Mouse (Mus musculus): ENCODE measurements around the gene Eml6. TPM values are rescaled to one million over a fixed set of nuclear protein-coding genes. Genes with fewer than 3 reads are reported as not detected.

Eml6 gene
- polyA plus RNA-seq (2016; fragmentation: Nextera tagmentation; extraction: Ambion mirVana), result 0.21 and 0.50 TPM in 2 replicates

GRCm38 (mm10) chr11:30025835-30026472 is at the start of gene Eml6:
TSS of gene Eml6 (minus strand) at chr11:30026033.
- Histone ChIP-seq H3K4me3 (peak within 1 kb of the TSS; percentile 67), H3K27ac (peak within 1 kb of the TSS; percentile 84), H3K4me1 (peaks cover 12% of the 10 kb centered on the region), H3K27me3 (ENCODE audit: low read depth, poor library complexity, severe bottlenecking) (peaks cover 36% of the 10 kb centered on the region), H3K36me3 (no peaks in the 10 kb centered on the region), H3K9me3 (replicated peaks) (no peaks in the 10 kb centered on the region)
- under 1% methylated on average over 39 of the region's 39 CpGs for WGBS
- DNase-seq (ENCODE audit: low spot score), result peak; percentile 91

GRCm38 (mm10) chr11:30057299-30057698 is 31.5 kb upstream of the Eml6 start:
- peak; percentile 32 for DNase-seq (ENCODE audit: low spot score)
- 51% methylated on average over 8 of the region's 8 CpGs for WGBS

GRCm38 (mm10) chr11:30025144-30025543 is 689 bp downstream of the Eml6 start:
- no peak overlapping the region for H3K27ac ChIP-seq
- no peaks in the 10 kb centered on the region for H3K36me3 ChIP-seq
- H3K4me3 ChIP-seq, result peak overlapping the region; percentile 67
- DNase-seq (ENCODE audit: low spot score), result no peak
- H3K4me1 ChIP-seq, result peaks cover 12% of the 10 kb centered on the region
- H3K9me3 ChIP-seq (replicated peaks), result no peaks in the 10 kb centered on the region
- peaks cover 36% of the 10 kb centered on the region for H3K27me3 ChIP-seq (ENCODE audit: low read depth, poor library complexity, severe bottlenecking)
- WGBS, result 11% methylated on average over 4 of the region's 4 CpGs

More at GRCm38 (mm10) chr11:30057299-30057698, 31.5 kb upstream of the Eml6 start:
- Histone ChIP-seq H3K4me3 (no peak overlapping the region), H3K4me1 (no peaks in the 10 kb centered on the region), H3K27ac (no peak overlapping the region), H3K9me3 (replicated peaks) (no peaks in the 10 kb centered on the region), H3K36me3 (no peaks in the 10 kb centered on the region), H3K27me3 (ENCODE audit: low read depth, poor library complexity, severe bottlenecking) (no peaks in the 10 kb centered on the region)

GRCm38 (mm10) chr11:30024261-30025071 is 1.4 kb downstream of the Eml6 start:
- no peaks in the 10 kb centered on the region for H3K36me3 ChIP-seq
- no peaks in the 10 kb centered on the region for H3K9me3 ChIP-seq (replicated peaks)
- peaks cover 36% of the 10 kb centered on the region for H3K27me3 ChIP-seq (ENCODE audit: low read depth, poor library complexity, severe bottlenecking)
- peak overlapping the region; percentile 67 for H3K4me3 ChIP-seq
- DNase-seq (ENCODE audit: low spot score), result peak; percentile 68
- no peak overlapping the region for H3K27ac ChIP-seq
- under 1% methylated on average over 57 of the region's 57 CpGs for WGBS
- peaks cover 12% of the 10 kb centered on the region for H3K4me1 ChIP-seq

GRCm38 (mm10) chr11:29986257-29986656 is 39.6 kb downstream of the Eml6 start:
- H3K36me3 ChIP-seq, result no peaks in the 10 kb centered on the region
- DNase-seq (ENCODE audit: low spot score), result no peak
- H3K4me3 ChIP-seq, result no peak overlapping the region
- WGBS, result 82% methylated on average over 2 of the region's 2 CpGs
- H3K27me3 ChIP-seq (ENCODE audit: low read depth, poor library complexity, severe bottlenecking), result no peaks in the 10 kb centered on the region
- no peaks in the 10 kb centered on the region for H3K9me3 ChIP-seq (replicated peaks)
- H3K27ac ChIP-seq, result no peak overlapping the region
- no peaks in the 10 kb centered on the region for H3K4me1 ChIP-seq

GRCm38 (mm10) chr11:29968874-29969273 is 57.0 kb downstream of the Eml6 start:
- Histone ChIP-seq H3K36me3 (no peaks in the 10 kb centered on the region), H3K4me3 (no peak overlapping the region), H3K27me3 (ENCODE audit: low read depth, poor library complexity, severe bottlenecking) (no peaks in the 10 kb centered on the region), H3K9me3 (replicated peaks) (no peaks in the 10 kb centered on the region), H3K27ac (no peak overlapping the region), H3K4me1 (no peaks in the 10 kb centered on the region)
- 81% methylated on average over 1 of the region's 1 CpGs for WGBS
- DNase-seq (ENCODE audit: low spot score), result no peak

- H3K4me1 ChIP-seq, result no peaks in the 10 kb centered on the region
- DNase-seq (ENCODE audit: low spot score), result no peak
- no peaks in the 10 kb centered on the region for H3K9me3 ChIP-seq (replicated peaks)
- no peaks in the 10 kb centered on the region for H3K27me3 ChIP-seq (ENCODE audit: low read depth, poor library complexity, severe bottlenecking)
- no peaks in the 10 kb centered on the region for H3K36me3 ChIP-seq
- no peak overlapping the region for H3K4me3 ChIP-seq
- 93% methylated on average over 5 of the region's 5 CpGs for WGBS
- no peak overlapping the region for H3K27ac ChIP-seq
Observed at GRCm38 (mm10) chr11:29959366-29959765, 66.5 kb downstream of the Eml6 start.

GRCm38 (mm10) chr11:29944661-29945060 is 81.2 kb downstream of the Eml6 start:
- no peaks in the 10 kb centered on the region for H3K36me3 ChIP-seq
- H3K4me3 ChIP-seq, result no peak overlapping the region
- no peaks in the 10 kb centered on the region for H3K4me1 ChIP-seq
- H3K9me3 ChIP-seq (replicated peaks), result no peaks in the 10 kb centered on the region
- H3K27ac ChIP-seq, result no peak overlapping the region
- 93% methylated on average over 3 of the region's 3 CpGs for WGBS
- DNase-seq (ENCODE audit: low spot score), result no peak
- no peaks in the 10 kb centered on the region for H3K27me3 ChIP-seq (ENCODE audit: low read depth, poor library complexity, severe bottlenecking)

GRCm38 (mm10) chr11:29924332-29924731 is 101.5 kb downstream of the Eml6 start:
- Histone ChIP-seq H3K27me3 (ENCODE audit: low read depth, poor library complexity, severe bottlenecking) (no peaks in the 10 kb centered on the region), H3K36me3 (no peaks in the 10 kb centered on the region), H3K4me1 (no peaks in the 10 kb centered on the region), H3K4me3 (no peak overlapping the region), H3K27ac (no peak overlapping the region), H3K9me3 (replicated peaks) (no peaks in the 10 kb centered on the region)
- DNase-seq (ENCODE audit: low spot score), result no peak
- WGBS, result 78% methylated on average over 2 of the region's 2 CpGs

- no peak overlapping the region for H3K27ac ChIP-seq
Observed at GRCm38 (mm10) chr11:29923851-29924250, 102.0 kb downstream of the Eml6 start.

GRCm38 (mm10) chr11:29913180-29913579 is 112.7 kb downstream of the Eml6 start:
- DNase-seq (ENCODE audit: low spot score), result no peak
- no peaks in the 10 kb centered on the region for H3K27me3 ChIP-seq (ENCODE audit: low read depth, poor library complexity, severe bottlenecking)
- no peaks in the 10 kb centered on the region for H3K9me3 ChIP-seq (replicated peaks)
- no peaks in the 10 kb centered on the region for H3K4me1 ChIP-seq
- H3K27ac ChIP-seq, result no peak overlapping the region
- no peaks in the 10 kb centered on the region for H3K36me3 ChIP-seq
- H3K4me3 ChIP-seq, result no peak overlapping the region
- WGBS, result 89% methylated on average over 4 of the region's 4 CpGs

More at GRCm38 (mm10) chr11:29923851-29924250, 102.0 kb downstream of the Eml6 start:
- WGBS, result 96% methylated on average over 1 of the region's 1 CpGs
- no peak overlapping the region for H3K4me3 ChIP-seq
- H3K36me3 ChIP-seq, result no peaks in the 10 kb centered on the region
- DNase-seq (ENCODE audit: low spot score), result no peak
- H3K4me1 ChIP-seq, result no peaks in the 10 kb centered on the region
- no peaks in the 10 kb centered on the region for H3K9me3 ChIP-seq (replicated peaks)
- H3K27me3 ChIP-seq (ENCODE audit: low read depth, poor library complexity, severe bottlenecking), result no peaks in the 10 kb centered on the region

GRCm38 (mm10) chr11:29909330-29909729 is 116.5 kb downstream of the Eml6 start:
- H3K27me3 ChIP-seq (ENCODE audit: low read depth, poor library complexity, severe bottlenecking), result no peaks in the 10 kb centered on the region

GRCm38 (mm10) chr11:29885160-29885559 is 140.7 kb downstream of the Eml6 start:
- Histone ChIP-seq H3K4me3 (no peak overlapping the region), H3K9me3 (replicated peaks) (no peaks in the 10 kb centered on the region), H3K36me3 (no peaks in the 10 kb centered on the region), H3K27ac (no peak overlapping the region), H3K27me3 (ENCODE audit: low read depth, poor library complexity, severe bottlenecking) (no peaks in the 10 kb centered on the region), H3K4me1 (no peaks in the 10 kb centered on the region)
- peak; percentile 33 for DNase-seq (ENCODE audit: low spot score)
- WGBS, result 26% methylated on average over 1 of the region's 1 CpGs

More at GRCm38 (mm10) chr11:29909330-29909729, 116.5 kb downstream of the Eml6 start:
- H3K4me1 ChIP-seq, result no peaks in the 10 kb centered on the region
- no peak overlapping the region for H3K4me3 ChIP-seq
- DNase-seq (ENCODE audit: low spot score), result no peak
- H3K9me3 ChIP-seq (replicated peaks), result no peaks in the 10 kb centered on the region
- no peaks in the 10 kb centered on the region for H3K36me3 ChIP-seq
- H3K27ac ChIP-seq, result no peak overlapping the region
